Mouse (Mus musculus) neural tube, embryonic 10.5 days (tissue): ENCODE data around the gene Ccdc186.
"Not testable (repeated sequence)": the region's sequence is repeated elsewhere in the genome, so short reads cannot be mapped to it uniquely, and the experiment has no call there.

Experiments used
- DNase-seq: peaks from one replicate; pipeline ENCODE4 v3.0.0-alpha.2; 2017; ENCODE audit warnings: low spot score; ENCODE audit errors: extremely low spot score

The Ccdc186 gene

DNA sequence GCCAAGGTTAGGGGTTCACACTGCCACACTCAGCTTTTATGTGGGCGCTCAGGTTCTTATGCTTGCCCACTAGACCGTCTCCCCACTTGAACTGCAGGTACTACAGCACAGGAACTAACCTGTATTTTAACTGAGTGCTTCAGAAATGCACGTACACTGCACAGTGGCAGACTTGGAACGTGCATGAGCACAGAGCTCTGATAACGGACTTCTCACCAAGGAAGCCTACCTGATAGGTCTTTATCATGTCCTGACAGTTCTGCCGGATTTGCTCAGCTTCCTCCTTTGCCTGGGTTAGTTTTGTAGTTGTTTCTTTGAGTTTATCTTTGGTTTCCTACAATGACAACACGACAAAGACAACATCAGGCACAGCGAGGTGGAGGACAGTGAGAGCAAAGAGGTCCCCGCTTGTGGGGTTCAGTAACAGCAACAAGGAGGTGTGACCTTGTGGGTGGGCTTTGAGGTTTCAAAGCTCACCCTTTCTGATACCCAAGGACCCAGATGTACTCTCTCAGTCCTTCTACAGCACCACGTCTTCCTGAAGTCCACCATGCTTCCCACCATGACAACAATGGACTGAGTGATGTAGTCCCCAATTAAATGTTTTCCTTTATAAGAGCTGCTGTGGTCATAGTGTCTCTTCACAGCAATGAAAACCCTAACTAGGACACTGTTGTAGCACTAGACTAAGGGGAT lies 20.2 kb downstream of the Ccdc186 start:
- DNase-seq: no peak

DNA sequence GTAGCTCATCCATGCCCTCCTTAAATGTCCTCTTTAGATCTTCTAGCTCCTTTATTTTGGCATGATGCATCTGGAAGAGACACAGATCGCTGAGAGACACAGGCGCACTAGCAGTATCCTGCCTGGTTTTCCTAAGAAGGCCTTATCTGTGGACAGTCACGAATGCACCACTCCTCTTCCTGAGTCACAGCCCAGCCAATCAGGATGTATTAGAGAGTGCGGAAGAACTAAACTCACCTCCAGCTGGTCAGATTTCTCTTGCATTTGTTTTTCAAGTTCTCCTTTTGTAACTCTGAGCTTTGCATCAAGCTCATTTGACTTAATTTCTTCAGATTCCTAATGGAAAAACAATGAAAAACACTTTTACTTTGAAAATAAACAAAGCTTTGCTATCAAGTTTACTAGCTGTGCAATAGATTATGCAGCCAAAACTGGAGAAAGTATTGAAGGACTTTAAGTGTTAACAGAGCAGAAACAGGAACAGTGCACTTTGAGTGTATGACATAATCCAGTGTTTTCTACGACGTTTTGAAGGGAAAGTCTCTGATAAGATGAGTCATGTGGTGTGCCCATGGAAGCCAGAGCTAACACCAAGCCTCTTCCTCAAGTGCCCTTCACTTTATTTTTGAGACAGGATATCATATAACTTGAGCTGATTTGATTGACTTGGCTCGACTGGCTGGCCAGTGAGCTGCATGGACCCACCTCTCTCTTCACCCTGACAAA lies 20.9 kb downstream of the Ccdc186 start:
- no peak for DNase-seq

DNA sequence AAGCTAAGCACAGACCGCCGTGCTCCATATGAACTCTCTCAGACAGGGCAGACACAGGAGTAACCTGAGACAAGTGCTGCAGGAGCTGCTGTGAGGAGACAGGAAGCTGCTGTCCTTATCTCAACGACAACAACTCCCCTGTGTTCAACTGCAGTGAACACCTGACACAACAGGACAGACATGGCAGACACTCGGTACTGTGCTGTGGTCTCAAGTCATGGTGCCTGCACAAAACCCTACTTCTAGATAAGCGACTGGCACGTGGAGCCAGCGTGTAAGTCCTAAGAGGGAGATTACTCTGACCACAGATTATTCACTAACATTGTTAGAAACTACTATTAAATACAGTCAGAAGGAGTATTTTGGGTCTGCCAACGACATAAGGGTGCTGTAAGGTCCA lies 21.8 kb downstream of the Ccdc186 start:
- no peak for DNase-seq

DNA sequence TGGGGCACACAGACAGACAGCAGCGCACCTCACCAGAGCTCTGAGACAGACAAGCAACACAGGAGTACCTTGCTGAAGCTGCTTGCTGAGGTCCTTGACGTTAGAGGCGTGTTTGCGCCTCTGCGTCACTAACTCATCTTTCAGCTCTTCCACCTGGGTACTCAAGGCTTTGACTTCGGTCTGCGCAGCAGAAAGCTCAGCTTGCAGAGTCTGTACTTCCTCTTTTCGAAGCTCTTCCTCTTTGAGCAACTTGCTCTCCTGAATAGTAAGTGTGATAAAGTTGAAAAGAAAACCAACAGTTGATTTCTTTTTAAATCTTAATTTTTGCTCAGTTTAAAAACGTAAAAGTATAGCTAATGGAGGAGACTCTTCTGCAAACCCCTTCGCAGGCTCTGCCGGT lies 24.6 kb downstream of the Ccdc186 start:
- no peak for DNase-seq

- no peak for DNase-seq
Observed at GRCm38 (mm10) chr19:56788952-56789351, 33.0 kb downstream of the Ccdc186 start.

DNA sequence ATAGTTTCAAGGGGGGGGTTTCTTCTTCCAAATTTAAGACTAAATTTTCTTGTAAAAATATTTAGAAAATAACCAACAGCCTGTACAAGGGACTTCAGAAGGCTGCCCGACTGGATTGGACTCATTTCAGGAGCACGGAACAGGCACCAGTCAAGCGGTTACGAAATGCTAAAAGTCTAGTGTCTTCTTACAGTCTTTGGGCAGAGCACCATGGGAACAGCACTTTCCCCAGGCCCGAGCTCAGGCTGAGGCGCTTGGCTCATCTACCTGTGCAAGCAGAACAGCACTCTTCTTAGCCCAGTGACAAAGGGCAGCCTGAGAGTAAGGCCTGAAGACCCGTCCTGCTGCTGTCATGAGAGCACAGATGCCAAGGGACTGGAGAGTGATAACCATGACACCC lies 34.1 kb downstream of the Ccdc186 start:
- no peak for DNase-seq

DNA sequence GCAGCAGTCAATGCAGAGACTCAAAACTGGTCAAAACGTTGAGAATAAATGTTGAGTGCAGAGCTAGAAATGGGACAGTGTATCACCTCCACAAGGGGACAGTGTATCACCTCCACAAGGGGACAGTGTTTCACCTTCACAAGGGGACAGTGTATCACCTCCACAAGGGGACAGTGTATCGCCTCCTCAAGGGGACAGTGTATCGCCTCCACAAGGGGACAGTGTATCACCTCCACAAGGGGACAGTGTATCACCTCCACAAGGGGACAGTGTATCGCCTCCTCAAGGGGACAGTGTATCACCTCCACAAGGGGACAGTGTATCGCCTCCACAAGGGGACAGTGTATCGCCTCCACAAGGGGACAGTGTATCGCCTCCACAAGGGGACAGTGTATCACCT lies 43.5 kb downstream of the Ccdc186 start:
- DNase-seq: not testable (repeated sequence)

- DNase-seq: peak; percentile 39
Observed at GRCm38 (mm10) chr19:56776719-56777382, 45.1 kb downstream of the Ccdc186 start.

DNA sequence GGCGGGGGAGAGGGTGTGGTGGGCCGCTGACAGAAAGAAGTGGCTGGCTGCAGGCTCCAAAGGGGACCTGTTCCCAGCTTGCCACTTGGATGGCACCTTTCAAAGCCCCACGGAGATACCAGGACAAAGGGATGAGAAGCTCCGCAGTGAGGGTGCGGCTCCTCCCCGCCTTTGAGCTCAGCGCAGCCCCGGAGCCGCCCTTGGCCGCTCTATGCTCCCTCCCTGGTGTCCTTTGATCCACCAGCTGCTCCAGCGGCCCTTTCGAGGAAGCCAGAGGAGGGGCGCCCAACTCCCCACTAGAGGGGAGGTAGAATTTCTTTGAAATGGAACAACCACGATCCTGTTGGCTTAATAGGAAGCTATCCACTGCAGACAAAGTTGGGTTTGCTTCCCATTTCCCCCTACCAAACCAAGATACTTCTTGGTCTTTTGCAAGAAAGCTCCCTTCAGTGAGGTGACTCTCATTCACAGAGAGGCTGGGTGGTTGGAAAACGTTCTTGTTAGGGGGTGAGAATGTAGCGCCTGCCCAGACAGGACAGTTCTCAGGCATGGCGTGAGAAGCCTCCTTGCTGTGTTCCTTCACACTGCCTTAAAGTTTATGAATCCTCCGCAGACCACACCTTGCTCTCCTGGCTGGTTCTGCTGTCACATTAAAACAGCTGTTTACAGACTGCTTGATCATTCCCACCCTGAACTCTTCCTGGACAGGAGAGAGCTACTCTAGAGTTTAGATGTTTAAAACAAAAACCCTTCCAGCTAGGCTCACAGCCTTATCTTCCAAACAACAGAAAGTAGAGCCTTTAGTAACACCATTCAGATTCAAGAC lies 45.9 kb downstream of the Ccdc186 start:
- peak; percentile 40 for DNase-seq

DNA sequence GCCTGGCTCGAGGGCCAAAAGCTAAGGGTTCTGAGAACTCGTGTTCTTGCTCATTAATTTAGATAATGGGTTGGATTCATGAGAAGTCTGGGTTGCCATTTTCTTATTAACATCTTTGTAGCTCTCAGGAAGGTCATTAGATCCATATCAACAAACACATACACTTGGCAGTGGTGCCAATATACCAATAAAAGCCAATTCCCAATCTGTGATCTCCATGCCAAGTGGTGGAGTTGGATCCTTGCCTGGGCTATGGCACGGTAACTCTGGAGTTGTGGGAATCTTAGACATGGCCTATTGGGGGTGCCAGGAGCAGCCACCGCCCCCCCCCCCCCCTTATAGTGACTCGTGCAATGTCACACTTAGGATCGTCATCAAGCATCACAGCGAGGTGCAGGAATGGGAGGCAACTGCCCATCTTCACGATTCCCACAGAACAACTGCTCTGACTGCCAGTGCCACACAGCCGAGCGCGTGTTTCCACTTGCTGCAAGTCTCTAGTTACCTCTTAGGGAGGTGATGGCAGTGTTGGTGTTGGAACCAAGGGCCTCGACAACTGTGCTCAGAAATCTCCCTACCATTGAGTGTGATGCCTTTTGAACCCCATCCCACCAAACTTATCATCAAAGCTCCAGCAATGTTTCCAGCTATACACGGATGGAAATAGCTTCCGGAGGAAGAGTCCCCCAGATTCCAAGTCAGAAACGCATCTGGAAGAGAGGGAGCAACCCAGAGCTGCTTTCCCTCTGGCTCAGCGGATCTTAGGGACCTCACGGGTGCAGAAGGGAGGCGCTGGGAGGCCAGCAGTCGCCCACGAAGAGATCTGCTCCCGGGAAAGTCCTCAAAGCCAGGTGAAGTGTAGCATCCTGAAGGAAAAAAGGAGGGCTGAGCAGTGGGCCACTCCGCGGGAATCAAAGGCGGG lies 46.8 kb downstream of the Ccdc186 start:
- no peak for DNase-seq

- no peak for DNase-seq
Observed at GRCm38 (mm10) chr19:56774408-56774962, 47.5 kb downstream of the Ccdc186 start.

DNA sequence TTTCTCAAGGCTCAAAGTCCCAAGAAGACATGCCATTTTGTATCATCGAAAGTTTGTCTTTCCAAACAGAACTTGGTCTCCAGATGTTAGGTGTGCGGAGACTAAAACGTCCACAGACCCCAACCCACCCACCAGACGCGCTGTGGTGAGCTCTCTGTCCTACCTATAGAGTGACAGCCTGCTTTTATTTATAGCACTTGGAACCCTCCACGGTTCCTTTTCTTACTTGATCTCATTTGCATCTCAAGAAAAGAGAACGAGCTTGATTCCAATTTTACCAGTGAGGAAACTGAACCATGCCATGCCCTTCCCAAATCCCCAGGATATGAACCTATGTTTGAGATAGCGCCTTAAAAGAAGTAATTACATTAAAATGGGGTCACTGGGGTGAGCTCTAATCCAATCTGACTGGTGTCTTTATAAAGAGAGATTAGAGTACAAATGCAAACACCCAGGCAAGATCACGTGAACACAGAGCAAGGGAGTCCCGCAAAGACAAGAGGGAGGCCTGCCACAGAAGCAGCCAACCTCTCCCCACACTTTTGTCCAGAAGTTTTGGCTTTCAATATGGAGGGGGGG lies 48.5 kb downstream of the Ccdc186 start:
- no peak for DNase-seq

DNA sequence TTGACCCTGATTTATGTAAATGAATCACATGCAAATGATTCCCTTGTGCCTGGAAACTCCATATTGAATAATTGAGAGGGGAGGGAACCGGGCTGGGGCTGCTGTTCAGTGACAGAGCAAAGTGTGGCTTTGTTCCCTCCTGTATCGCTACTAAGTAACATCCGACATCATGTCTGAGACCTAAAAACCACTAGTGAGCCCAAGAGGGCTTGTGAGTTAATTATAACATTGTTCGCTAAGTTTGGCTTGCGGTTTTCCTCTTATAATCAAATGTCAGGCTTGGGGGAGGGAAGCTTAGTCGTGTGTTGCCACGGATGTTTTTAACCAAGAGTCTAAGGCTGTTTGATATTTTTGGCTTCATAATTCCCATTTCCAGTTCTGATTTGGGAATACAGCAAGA lies 49.8 kb downstream of the Ccdc186 start:
- DNase-seq: no peak

DNA sequence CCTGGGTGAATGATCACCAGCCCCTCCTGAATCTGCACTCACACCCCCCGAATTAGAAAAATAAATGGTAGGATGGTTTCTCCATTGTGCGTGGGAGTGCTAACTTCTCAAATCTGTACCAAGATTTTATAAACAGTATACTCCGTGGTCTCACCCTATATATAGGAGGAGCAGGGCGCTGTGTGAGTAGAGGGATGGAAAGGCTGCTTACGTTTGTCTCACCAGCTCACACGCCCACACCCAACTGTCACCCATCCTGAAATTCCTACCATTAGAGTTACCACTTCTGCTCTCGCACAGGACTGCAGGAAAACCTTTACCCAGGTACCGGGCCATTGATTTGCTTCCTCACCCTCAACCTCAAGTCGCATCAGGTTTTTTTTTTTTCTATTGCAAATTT lies 53.0 kb downstream of the Ccdc186 start:
- DNase-seq: no peak

DNA sequence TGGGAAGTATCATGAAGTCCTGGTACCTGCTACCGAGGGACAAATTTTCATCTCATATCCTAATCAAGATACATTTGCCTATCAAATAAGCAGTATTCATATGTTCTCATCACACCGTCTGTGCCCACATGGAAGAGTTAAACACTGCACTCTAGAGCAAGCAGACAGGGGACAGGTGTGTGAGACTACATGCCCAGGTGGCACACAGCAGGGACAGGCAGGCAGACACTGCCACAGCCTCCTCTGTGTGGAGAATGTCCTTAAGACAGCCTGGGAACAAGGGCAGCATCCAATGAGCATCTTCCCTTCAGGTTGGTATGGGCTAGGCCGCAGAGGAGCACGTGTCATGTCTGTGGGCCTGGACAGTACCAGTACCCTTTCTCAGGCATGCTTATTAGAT lies 59.3 kb downstream of the Ccdc186 start:
- no peak for DNase-seq

GRCm38 (mm10) chr19:56761727-56762126 lies 60.3 kb downstream of the Ccdc186 start:
- no peak for DNase-seq

GRCm38 (mm10) chr19:56761096-56761495 lies 60.9 kb downstream of the Ccdc186 start:
- no peak for DNase-seq

GRCm38 (mm10) chr19:56760306-56760940 lies 61.6 kb downstream of the Ccdc186 start:
- no peak for DNase-seq

GRCm38 (mm10) chr19:56759740-56760139 lies 62.2 kb downstream of the Ccdc186 start:
- DNase-seq: no peak
